Mouse (Mus musculus) limb, embryonic 10.5 days (tissue): Measurements from ENCODE around the gene Ptprd. TPM values are rescaled to one million over a fixed set of nuclear protein-coding genes. Genes with fewer than 3 reads are reported as not detected.

Source experiments
- DNase-seq: peaks from one replicate; pipeline ENCODE4 v3.0.0-alpha.2; 2017; ENCODE audit warnings: low spot score
- H3K27ac ChIP-seq: fragments of 300-500 bp; sonication (generic); 2 replicates; pipeline ENCODE4 v1.5.1; 2016; ENCODE audit warnings: mild to moderate bottlenecking
- H3K27me3 ChIP-seq: fragments of 300-500 bp; sonication (generic); 2 replicates; pipeline ENCODE4 v1.6.1; 2016; ENCODE audit warnings: low read depth, mild to moderate bottlenecking; ENCODE audit not compliant: poor library complexity, severe bottlenecking
- H3K36me3 ChIP-seq: fragments of 300-500 bp; sonication (generic); 2 replicates; pipeline ENCODE4 v1.6.1; 2016; ENCODE audit warnings: mild to moderate bottlenecking, moderate library complexity
- H3K4me1 ChIP-seq: fragments of 300-500 bp; sonication (generic); 2 replicates; pipeline ENCODE4 v1.6.1; 2016
- H3K4me3 ChIP-seq: fragments of 300-500 bp; sonication (generic); 2 replicates; pipeline ENCODE4 v1.5.1; 2016; ENCODE audit warnings: mild to moderate bottlenecking, moderate library complexity
- H3K9me3 ChIP-seq: fragments of 300-500 bp; sonication (generic); replicated peaks from 2 replicates; pipeline ENCODE4 v1.6.1; 2016; ENCODE audit warnings: mild to moderate bottlenecking
- WGBS: fragments of 180-500 bp; shearing (Covaris S2); methylation state at CpG from one replicate; pipeline ENCODE4 v1.1.7; 2016; 5-methylcytosine and 5-hydroxymethylcytosine counted together
- polyA plus RNA-seq: library from polyadenylated mRNA; unstranded; fragments of >200 nt; fragmentation: Nextera tagmentation; extraction: Ambion mirVana; gene quantifications from 2 replicates; pipeline ENCODE4 v1.2.1, GENCODE M21; 2016

The Ptprd gene
- polyA plus RNA-seq, 1 experiment from 2014 or later, result 15.6 TPM

GRCm38 (mm10) chr4:75994576-75994975 lies 2217.2 kb downstream of the Ptprd start:
- no peaks in the 10 kb centered on the region for H3K36me3 ChIP-seq
- 90% methylated on average over 4 of the region's 4 CpGs for WGBS
- no peaks in the 10 kb centered on the region for H3K27me3 ChIP-seq
- no peak overlapping the region for H3K27ac ChIP-seq
- H3K9me3 ChIP-seq, result no peaks in the 10 kb centered on the region
- H3K4me1 ChIP-seq, result no peaks in the 10 kb centered on the region
- no peak for DNase-seq
- H3K4me3 ChIP-seq, result no peak overlapping the region

GRCm38 (mm10) chr4:75993092-75993491 lies 2218.7 kb downstream of the Ptprd start:
- no peak for DNase-seq
- Histone ChIP-seq H3K27ac (no peak overlapping the region), H3K9me3 (no peaks in the 10 kb centered on the region), H3K4me1 (no peaks in the 10 kb centered on the region), H3K27me3 (no peaks in the 10 kb centered on the region), H3K36me3 (no peaks in the 10 kb centered on the region), H3K4me3 (no peak overlapping the region)
- 86% methylated on average over 7 of the region's 7 CpGs for WGBS

- 90% methylated on average over 6 of the region's 6 CpGs for WGBS
- H3K27me3 ChIP-seq, result no peaks in the 10 kb centered on the region
- no peak for DNase-seq
- H3K4me1 ChIP-seq, result no peaks in the 10 kb centered on the region
- H3K27ac ChIP-seq, result no peak overlapping the region
- H3K4me3 ChIP-seq, result no peak overlapping the region
- no peaks in the 10 kb centered on the region for H3K9me3 ChIP-seq
- no peaks in the 10 kb centered on the region for H3K36me3 ChIP-seq
Observed at GRCm38 (mm10) chr4:75991621-75992245, 2220.0 kb downstream of the Ptprd start.

GRCm38 (mm10) chr4:75974728-75975127 lies 2237.0 kb downstream of the Ptprd start:
- Histone ChIP-seq H3K4me3 (no peak overlapping the region), H3K9me3 (no peaks in the 10 kb centered on the region), H3K27ac (peak overlapping the region; percentile 39; the same call in 1 of the 2 replicates), H3K27me3 (no peaks in the 10 kb centered on the region), H3K36me3 (no peaks in the 10 kb centered on the region), H3K4me1 (peaks cover 7% of the 10 kb centered on the region)
- no peak for DNase-seq
- 74% methylated on average over 3 of the region's 3 CpGs for WGBS

- H3K27me3 ChIP-seq, result no peaks in the 10 kb centered on the region
- WGBS, result 79% methylated on average over 1 of the region's 1 CpGs
- H3K36me3 ChIP-seq, result no peaks in the 10 kb centered on the region
- H3K27ac ChIP-seq, result no peak overlapping the region
- H3K4me3 ChIP-seq, result no peak overlapping the region
- no peak for DNase-seq
- H3K9me3 ChIP-seq, result no peaks in the 10 kb centered on the region
- H3K4me1 ChIP-seq, result peaks cover 7% of the 10 kb centered on the region
Observed at GRCm38 (mm10) chr4:75973322-75973721, 2238.4 kb downstream of the Ptprd start.

GRCm38 (mm10) chr4:75969961-75970360 lies 2241.8 kb downstream of the Ptprd start:
- no peak for DNase-seq
- no peak overlapping the region for H3K4me3 ChIP-seq
- H3K27me3 ChIP-seq, result no peaks in the 10 kb centered on the region
- no peaks in the 10 kb centered on the region for H3K9me3 ChIP-seq
- WGBS, result 85% methylated on average over 2 of the region's 2 CpGs
- H3K4me1 ChIP-seq, result peaks cover 7% of the 10 kb centered on the region
- H3K27ac ChIP-seq, result no peak overlapping the region
- H3K36me3 ChIP-seq, result no peaks in the 10 kb centered on the region

- no peaks in the 10 kb centered on the region for H3K27me3 ChIP-seq
- no peak overlapping the region for H3K4me3 ChIP-seq
- DNase-seq, result no peak
- no peak overlapping the region for H3K27ac ChIP-seq
- no peaks in the 10 kb centered on the region for H3K36me3 ChIP-seq
- WGBS, result 88% methylated on average over 2 of the region's 2 CpGs
- no peaks in the 10 kb centered on the region for H3K4me1 ChIP-seq
- no peaks in the 10 kb centered on the region for H3K9me3 ChIP-seq
Observed at GRCm38 (mm10) chr4:75968618-75969017, 2243.1 kb downstream of the Ptprd start.

GRCm38 (mm10) chr4:75965810-75966209 lies 2246.0 kb downstream of the Ptprd start:
- 93% methylated on average over 3 of the region's 3 CpGs for WGBS
- DNase-seq, result no peak

GRCm38 (mm10) chr4:75962916-75963315 lies 2248.8 kb downstream of the Ptprd start:
- WGBS, result 91% methylated on average over 2 of the region's 2 CpGs
- DNase-seq, result no peak
- no peak overlapping the region for H3K4me3 ChIP-seq
- no peak overlapping the region for H3K27ac ChIP-seq
- no peaks in the 10 kb centered on the region for H3K36me3 ChIP-seq
- no peaks in the 10 kb centered on the region for H3K9me3 ChIP-seq
- H3K27me3 ChIP-seq, result no peaks in the 10 kb centered on the region
- H3K4me1 ChIP-seq, result no peaks in the 10 kb centered on the region

More at GRCm38 (mm10) chr4:75965810-75966209, 2246.0 kb downstream of the Ptprd start:
- H3K27ac ChIP-seq, result no peak overlapping the region
- H3K36me3 ChIP-seq, result no peaks in the 10 kb centered on the region
- H3K9me3 ChIP-seq, result no peaks in the 10 kb centered on the region
- no peaks in the 10 kb centered on the region for H3K4me1 ChIP-seq
- no peak overlapping the region for H3K4me3 ChIP-seq
- H3K27me3 ChIP-seq, result no peaks in the 10 kb centered on the region

GRCm38 (mm10) chr4:75961865-75962264 lies 2249.9 kb downstream of the Ptprd start:
- H3K27me3 ChIP-seq, result no peaks in the 10 kb centered on the region

GRCm38 (mm10) chr4:75953349-75954060 lies 2258.3 kb downstream of the Ptprd start:
- DNase-seq, result no peak
- 81% methylated on average over 6 of the region's 6 CpGs for WGBS
- H3K27ac ChIP-seq, result no peak overlapping the region

More at GRCm38 (mm10) chr4:75961865-75962264, 2249.9 kb downstream of the Ptprd start:
- no peak for DNase-seq
- H3K4me3 ChIP-seq, result no peak overlapping the region
- WGBS, result 74% methylated on average over 2 of the region's 2 CpGs
- H3K36me3 ChIP-seq, result no peaks in the 10 kb centered on the region
- H3K27ac ChIP-seq, result no peak overlapping the region
- H3K9me3 ChIP-seq, result no peaks in the 10 kb centered on the region
- no peaks in the 10 kb centered on the region for H3K4me1 ChIP-seq

GRCm38 (mm10) chr4:75950582-75950981 lies 2261.2 kb downstream of the Ptprd start:
- no peaks in the 10 kb centered on the region for H3K9me3 ChIP-seq
- WGBS, result 81% methylated on average over 4 of the region's 4 CpGs
- H3K27ac ChIP-seq, result no peak overlapping the region
- no peaks in the 10 kb centered on the region for H3K27me3 ChIP-seq
- H3K4me3 ChIP-seq, result no peak overlapping the region
- 0 out of 2 replicates have a peak, but pooled peaks cover 3% of the 10 kb centered on the region for H3K36me3 ChIP-seq
- no peak for DNase-seq
- H3K4me1 ChIP-seq, result no peaks in the 10 kb centered on the region

More at GRCm38 (mm10) chr4:75953349-75954060, 2258.3 kb downstream of the Ptprd start:
- Histone ChIP-seq H3K4me3 (no peak overlapping the region), H3K9me3 (no peaks in the 10 kb centered on the region), H3K36me3 (0 out of 2 replicates have a peak, but pooled peaks cover 3% of the 10 kb centered on the region), H3K4me1 (no peaks in the 10 kb centered on the region), H3K27me3 (no peaks in the 10 kb centered on the region)

GRCm38 (mm10) chr4:75894871-75895270 lies 2316.9 kb downstream of the Ptprd start:
- Histone ChIP-seq H3K9me3 (no peaks in the 10 kb centered on the region), H3K36me3 (no peaks in the 10 kb centered on the region), H3K4me1 (no peaks in the 10 kb centered on the region), H3K27ac (no peak overlapping the region), H3K27me3 (no peaks in the 10 kb centered on the region), H3K4me3 (no peak overlapping the region)
- 67% methylated on average over 4 of the region's 4 CpGs for WGBS
- no peak for DNase-seq
